Comparison of ENCODE assay signal across 15 mouse cellular contexts in genomic region chr9:60759436-60760007, GRCm38 (mm10). TPM values are rescaled to one million over a fixed set of nuclear protein-coding genes. Genes with fewer than 3 reads are reported as not detected.
A peak's percentile ranks its signal among the peaks of the same experiment; 100 is the strongest.
DNase-seq lines count a peak whose midpoint lies in the region; ATAC-seq and TF ChIP-seq lines count a peak whose summit lies in the region.
"Had no signal": no experiment of that assay in that cellular context is flagged by ENCODE, and none has a peak within 500 bp of the region (broad histone marks: within the 10 kb centered on the region; RNA-seq: fewer than 3 reads in every experiment).

No protein-coding gene starts in this region.

- intact Hi-C loops in heart, adult 2 months (cut with DNase I) = loop anchor here (2.0 kb wide), 1 partner anchor 59 kb away; no protein-coding TSS in a partner anchor

- H3K9ac ChIP-seq in lung, embryonic 14.5 days = no peak overlapping the region
- H3K9ac ChIP-seq in lung, postnatal 0 days (replicated peaks; ENCODE audit: low read depth) = no peak overlapping the region
- H3K9ac ChIP-seq in heart, adult 2 months (ENCODE audit: low read depth, low read length) = no peak overlapping the region
- no peak overlapping the region for H3K9ac ChIP-seq in intestine, embryonic 15.5 days
- H3K9ac ChIP-seq: limb, embryonic 13.5 days had no signal

- no peak for TF ChIP-seq CTCF in lung, embryonic 14.5 days (IDR thresholded peaks at IDR 0.05; ENCODE audit: low read depth)
- TF ChIP-seq CTCF in lung, postnatal 0 days (IDR thresholded peaks at IDR 0.05) = no peak
- TF ChIP-seq CTCF in cortical plate, adult 2 months (IDR thresholded peaks at IDR 0.05; ENCODE audit: extremely low read depth, insufficient read depth, low read length) = no peak
- TF ChIP-seq CTCF in heart, adult 2 months (IDR thresholded peaks at IDR 0.05) = no peak

- TF ChIP-seq POLR2A in cortical plate, adult 2 months (IDR thresholded peaks at IDR 0.05; ENCODE audit: extremely low read depth, insufficient read depth, low read length) = no peak
- no peak for TF ChIP-seq POLR2A in heart, adult 2 months (IDR thresholded peaks at IDR 0.05; ENCODE audit: insufficient read depth, low read depth, low read length)

- no peak for TF ChIP-seq EP300 in lung, postnatal 0 days (IDR thresholded peaks at IDR 0.05)
- peak; percentile 73; the same call in 1 of the 2 replicates for TF ChIP-seq EP300 in heart, adult 2 months (IDR thresholded peaks at IDR 0.05; ENCODE audit: insufficient read depth, low read depth, low read length)

- 50% methylated on average over 10 of the region's 10 CpGs for WGBS in lung, embryonic 14.5 days
- WGBS in lung, postnatal 0 days = 40% methylated on average over 10 of the region's 10 CpGs
- WGBS in heart, adult 2 months = 23% methylated on average over 10 of the region's 10 CpGs
- WGBS in intestine, embryonic 15.5 days = 61% methylated on average over 10 of the region's 10 CpGs

- H3K27ac ChIP-seq in lung, embryonic 14.5 days (ENCODE audit: low read depth) = 0 out of 2 replicates have a peak overlapping the region, but pooled peaks have one; percentile 7
- no peak overlapping the region for H3K27ac ChIP-seq in lung, postnatal 0 days (ENCODE audit: low read length)
- H3K27ac ChIP-seq in cortical plate, adult 2 months (ENCODE audit: insufficient read depth, low read length) = 0 out of 2 replicates have a peak overlapping the region, but pooled peaks have one; percentile 33
- H3K27ac ChIP-seq in heart, adult 2 months = peak overlapping the region; percentile 47
- no peak overlapping the region for H3K27ac ChIP-seq in intestine, embryonic 15.5 days
- H3K27ac ChIP-seq: limb, embryonic 13.5 days; stomach, postnatal 0 days had no signal

- no peak overlapping the region for H3K4me2 ChIP-seq in lung, embryonic 14.5 days
- H3K4me2 ChIP-seq in lung, postnatal 0 days (replicated peaks; ENCODE audit: low read depth, low read length) = no peak overlapping the region
- no peak overlapping the region for H3K4me2 ChIP-seq in intestine, embryonic 15.5 days (replicated peaks)
- H3K4me2 ChIP-seq: limb, embryonic 13.5 days had no signal

- H3K4me1 ChIP-seq in lung, embryonic 14.5 days (ENCODE audit: insufficient read depth) = peaks cover 29% of the 10 kb centered on the region
- peaks cover 7% of the 10 kb centered on the region; the same call in 1 of the 2 replicates for H3K4me1 ChIP-seq in lung, postnatal 0 days (ENCODE audit: insufficient read depth, low read depth, low read length)
- no peaks in the 10 kb centered on the region for H3K4me1 ChIP-seq in cortical plate, adult 2 months (ENCODE audit: control insufficient read depth, insufficient read depth, low read length)
- H3K4me1 ChIP-seq in heart, adult 2 months (ENCODE audit: control insufficient read depth, insufficient read depth, low read length) = peaks cover 13% of the 10 kb centered on the region
- H3K4me1 ChIP-seq in intestine, embryonic 15.5 days (replicated peaks) = peaks cover 13% of the 10 kb centered on the region

- H3K9me3 ChIP-seq in lung, embryonic 14.5 days (ENCODE audit: low read depth, low read length) = no peaks in the 10 kb centered on the region
- no peaks in the 10 kb centered on the region for H3K9me3 ChIP-seq in lung, postnatal 0 days (ENCODE audit: low read length)
- H3K9me3 ChIP-seq in intestine, embryonic 15.5 days = no peaks in the 10 kb centered on the region
- H3K9me3 ChIP-seq: limb, embryonic 13.5 days had no signal

- no peaks in the 10 kb centered on the region for H3K27me3 ChIP-seq in lung, embryonic 14.5 days (ENCODE audit: insufficient read depth, low read length)
- H3K27me3 ChIP-seq in lung, postnatal 0 days (replicated peaks; ENCODE audit: insufficient read depth, low read length) = no peaks in the 10 kb centered on the region
- no peaks in the 10 kb centered on the region for H3K27me3 ChIP-seq in heart, adult 2 months (ENCODE audit: control insufficient read depth, insufficient read depth, low read length)
- no peaks in the 10 kb centered on the region for H3K27me3 ChIP-seq in intestine, embryonic 15.5 days (replicated peaks)
- H3K27me3 ChIP-seq: limb, embryonic 13.5 days had no signal

- no peak for ATAC-seq in lung, embryonic 14.5 days (ENCODE audit: insufficient read depth)
- no peak for ATAC-seq in lung, postnatal 0 days
- ATAC-seq in intestine, embryonic 15.5 days = no peak
- ATAC-seq: forebrain, embryonic 16.5 days had no signal

- H3K79me2 ChIP-seq in heart, adult 2 months (replicated peaks; ENCODE audit: control insufficient read depth, insufficient read depth, low read length) = no peaks in the 10 kb centered on the region

- DNase-seq in lung, embryonic 14.5 days = peak; percentile 12
- no peak for DNase-seq in lung, postnatal 0 days (ENCODE audit: low spot score)
- DNase-seq in heart, adult 2 months = peak; percentile 57 to 78
- peak; percentile 60 for DNase-seq in heart, postnatal 4 days
- DNase-seq in right cerebral cortex, postnatal 14 days = no peak
- no peak for DNase-seq in thymus, postnatal 36 days
- DNase-seq: cerebellum, adult 11-12 months; lung, postnatal 14 days; right cerebral cortex, postnatal 25 days had no signal

- H3K36me3 ChIP-seq in lung, embryonic 14.5 days (ENCODE audit: insufficient read depth) = no peaks in the 10 kb centered on the region
- no peaks in the 10 kb centered on the region for H3K36me3 ChIP-seq in lung, postnatal 0 days (ENCODE audit: insufficient read depth, low read length)
- no peaks in the 10 kb centered on the region for H3K36me3 ChIP-seq in heart, adult 2 months (ENCODE audit: control insufficient read depth, insufficient read depth, low read length)
- H3K36me3 ChIP-seq in intestine, embryonic 15.5 days = no peaks in the 10 kb centered on the region
- H3K36me3 ChIP-seq: limb, embryonic 13.5 days had no signal

- H3K4me3 ChIP-seq in lung, embryonic 14.5 days (ENCODE audit: low read depth, low read length) = no peak overlapping the region
- no peak overlapping the region for H3K4me3 ChIP-seq in lung, postnatal 0 days (ENCODE audit: low read depth, low read length)
- H3K4me3 ChIP-seq in cortical plate, adult 2 months (ENCODE audit: insufficient read depth, low read length) = no peak overlapping the region
- H3K4me3 ChIP-seq in heart, adult 2 months = no peak overlapping the region
- H3K4me3 ChIP-seq in intestine, embryonic 15.5 days (replicated peaks) = no peak overlapping the region
- H3K4me3 ChIP-seq: limb, embryonic 13.5 days; myocyte had no signal

RNA-seq across cellular contexts. Expression of gene Uaca, which starts 34.8 kb away (rescaled TPM):
- 16.1 and 28.3 TPM in 2 replicates for polyA plus RNA-seq in lung, embryonic 14.5 days (2014; fragmentation: Nextera tagmentation; extraction: Ambion mirVana)
- 23.5 and 25.9 TPM in 2 replicates for polyA plus RNA-seq in lung, postnatal 0 days (2015; fragmentation: Nextera tagmentation; extraction: Ambion mirVana)
- 7.9 and 9.0 TPM in 2 replicates for polyA plus RNA-seq in cortical plate, adult 2 months (2012; rRNA removed)
- 10 to 100 TPM; 42.7 to 53.5 TPM for total RNA-seq in heart, adult 2 months (2021)
- 10.6 and 14.8 TPM in 2 replicates for polyA plus RNA-seq in heart, adult 2 months (2012; rRNA removed)
- total RNA-seq in heart, postnatal 4 days (2021) = 10 to 100 TPM; 47.4 to 49.2 TPM
- polyA plus RNA-seq in intestine, embryonic 15.5 days (2015; fragmentation: Nextera tagmentation; extraction: Ambion mirVana) = 56.3 and 58.8 TPM in 2 replicates

RNA-seq across cellular contexts. Expression of gene Larp6, which starts 46.7 kb away (rescaled TPM):
- polyA plus RNA-seq in lung, embryonic 14.5 days (2014; fragmentation: Nextera tagmentation; extraction: Ambion mirVana) = 1.3 and 1.8 TPM in 2 replicates
- polyA plus RNA-seq in lung, postnatal 0 days (2015; fragmentation: Nextera tagmentation; extraction: Ambion mirVana) = 0.73 and 1.1 TPM in 2 replicates
- 35.8 and 37.0 TPM in 2 replicates for polyA plus RNA-seq in cortical plate, adult 2 months (2012; rRNA removed)
- total RNA-seq in heart, adult 2 months (2021) = 1 to 10 TPM; 1.7 to 1.9 TPM
- 0.94 and 1.5 TPM in 2 replicates for polyA plus RNA-seq in heart, adult 2 months (2012; rRNA removed)
- total RNA-seq in heart, postnatal 4 days (2021) = 1 to 10 TPM in 1 of 2 experiments, under 1 TPM in 1; 0.95 to 1.3 TPM
- polyA plus RNA-seq in intestine, embryonic 15.5 days (2015; fragmentation: Nextera tagmentation; extraction: Ambion mirVana) = 1.6 and 1.8 TPM in 2 replicates

Comparison
In these comparisons a context has a peak if more than half of its experiments do, and no peak if none do; other contexts are left out.
1. DNase-seq: peak in lung, embryonic 14.5 days (single experiment), heart, adult 2 months (2 of 2) and heart, postnatal 4 days (single experiment); none in lung, postnatal 0 days (single experiment), right cerebral cortex, postnatal 14 days (single experiment) and thymus, postnatal 36 days (0 of 2).
2. H3K27ac ChIP-seq: peak in lung, embryonic 14.5 days (single experiment), cortical plate, adult 2 months (single experiment) and heart, adult 2 months (single experiment); none in lung, postnatal 0 days (single experiment) and intestine, embryonic 15.5 days (single experiment).
3. RNA of gene Larp6, which starts 46.7 kb away (polyA plus RNA-seq): 35.8 to 37.0 TPM in cortical plate, adult 2 months; 1.6 to 1.8 TPM in intestine, embryonic 15.5 days, 1.3 to 1.8 TPM in lung, embryonic 14.5 days, 0.73 to 1.1 TPM in lung, postnatal 0 days and 0.94 to 1.5 TPM in heart, adult 2 months; every median in the first group is over 10 times any median in the second.